Comparison of ENCODE assay signal across 8 mouse cellular contexts in genomic region chr12:91848394-91849044, GRCm38 (mm10). TPM values are rescaled to one million over a fixed set of nuclear protein-coding genes. Genes with fewer than 3 reads are reported as not detected.
A peak's percentile ranks its signal among the peaks of the same experiment; 100 is the strongest.
DNase-seq lines count a peak whose midpoint lies in the region; ATAC-seq and TF ChIP-seq lines count a peak whose summit lies in the region.

No protein-coding gene starts in this region.

- no peak for TF ChIP-seq CTCF in CH12.LX (conservative IDR thresholded peaks at IDR 0.05 in 1 of 2, IDR thresholded peaks at IDR 0.05 in 1 of 2; ENCODE audit: low read depth in 2 of 2, low read length in 2 of 2)

- H3K27ac ChIP-seq in CH12.LX (ENCODE audit: insufficient read depth, low read depth): peak overlapping the region; percentile 35
- peak overlapping the region; percentile 63 for H3K27ac ChIP-seq in limb, embryonic 14.5 days (replicated peaks; ENCODE audit: low read depth, low read length)

- TF ChIP-seq RAD21 in CH12.LX (IDR thresholded peaks at IDR 0.05; ENCODE audit: low read depth, low read length): no peak

- in situ Hi-C loops in CH12.LX (cut with MboI; ENCODE audit: low pct_ligation_motif_present, low pct_unique_long_range_greater_than_20kb, low sequenced_read_pairs): no loop called here

- H3K4me2 ChIP-seq in CH12.LX (ENCODE audit: insufficient read depth, low read depth, poor library complexity, severe bottlenecking) (peak overlapping the region; percentile 21; the same call in 1 of the 2 replicates), myocyte (ENCODE audit: low read depth) (peak overlapping the region; percentile 71)
- peak overlapping the region; percentile 95 for H3K4me2 ChIP-seq in limb, embryonic 14.5 days (replicated peaks; ENCODE audit: low read depth, low read length, severe bottlenecking)

- TF ChIP-seq EP300 in CH12.LX (IDR thresholded peaks at IDR 0.05; ENCODE audit: low read length): no peak

- dilution Hi-C loops in CH12.LX (cut with MboI; ENCODE audit: extremely low pct_ligation_motif_present, extremely low pct_unique_long_range_greater_than_20kb, low sequenced_read_pairs): no loop called here

- peak; percentile 46 for DNase-seq in cerebellum, adult 9-10 months
- no peak for DNase-seq in cerebellum, adult 11 months
- DNase-seq in CH12.LX (ENCODE audit: extremely low read depth): no peak
- no peak for DNase-seq in limb, embryonic 14.5 days (ENCODE audit: low spot score)
- no peak for DNase-seq in retina, embryonic 14.5 days (ENCODE audit: low spot score)
- no peak for DNase-seq in right cerebral cortex, postnatal 36 days (ENCODE audit: low spot score in 2 of 2)

- peak overlapping the region; percentile 64 to 89 (median 86) for H3K4me3 ChIP-seq in CH12.LX (replicated peaks in 1 of 3; ENCODE audit: low read depth in 2 of 3, low read length in 2 of 3, poor library complexity in 1 of 3)
- H3K4me3 ChIP-seq in limb, embryonic 14.5 days (replicated peaks; ENCODE audit: low read length): peak overlapping the region; percentile 85
- H3K4me3 ChIP-seq in myocyte: peak overlapping the region; percentile 51

- peak overlapping the region; percentile 63 for H3ac ChIP-seq in myocyte (ENCODE audit: control insufficient read depth, insufficient read length)

- no peak for TF ChIP-seq POLR2A in CH12.LX (IDR thresholded peaks at IDR 0.05; ENCODE audit: low read depth, low read length)
- no peak for TF ChIP-seq POLR2A in limb, embryonic 14.5 days (IDR thresholded peaks at IDR 0.05; ENCODE audit: borderline replicate concordance, extremely low read depth, insufficient read depth, insufficient read length)
- TF ChIP-seq POLR2A in myocyte (IDR thresholded peaks at IDR 0.05; ENCODE audit: insufficient read length, low read depth): no peak

- 4% methylated on average over 26 of the region's 33 CpGs for WGBS in limb, embryonic 14.5 days

- H3K36me3 ChIP-seq in CH12.LX (replicated peaks in 1 of 2; ENCODE audit: control insufficient read depth in 1 of 2, insufficient read depth in 1 of 2, low read length in 1 of 2): peaks cover 4 to 27% of the 10 kb centered on the region in 2 experiments
- peaks cover 5% of the 10 kb centered on the region; the same call in 1 of the 2 replicates for H3K36me3 ChIP-seq in limb, embryonic 14.5 days (ENCODE audit: control insufficient read depth, insufficient read depth, low read length)
- H3K36me3 ChIP-seq in myocyte (ENCODE audit: control insufficient read depth, insufficient read depth): peaks cover 1% of the 10 kb centered on the region

- H3K9me3 ChIP-seq in CH12.LX (replicated peaks; ENCODE audit: low read length): no peaks in the 10 kb centered on the region
- H3K9me3 ChIP-seq in limb, embryonic 14.5 days (ENCODE audit: control insufficient read depth, low read length): no peaks in the 10 kb centered on the region

- peak overlapping the region; percentile 97 for H3K9ac ChIP-seq in CH12.LX (ENCODE audit: insufficient read depth, low read depth)
- peak overlapping the region; percentile 88 for H3K9ac ChIP-seq in limb, embryonic 14.5 days (ENCODE audit: low read depth, low read length, severe bottlenecking)

- peaks cover 45% of the 10 kb centered on the region for H3K79me2 ChIP-seq in CH12.LX (replicated peaks; ENCODE audit: control insufficient read depth, extremely low read depth, insufficient read depth, poor library complexity, severe bottlenecking)
- H3K79me2 ChIP-seq in myocyte (ENCODE audit: control insufficient read depth, insufficient read depth): peaks cover 28% of the 10 kb centered on the region

- H3K4me1 ChIP-seq in CH12.LX (ENCODE audit: control insufficient read depth in 1 of 2, insufficient read depth in 2 of 2): peaks cover 4 to 33% of the 10 kb centered on the region in 2 experiments
- H3K4me1 ChIP-seq in limb, embryonic 14.5 days (ENCODE audit: control insufficient read depth, insufficient read depth, low read length): no peaks in the 10 kb centered on the region

- ATAC-seq in erythroid progenitor cell, adult 5-6 weeks (replicated peaks; ENCODE audit: low FRiP score, poor library complexity, severe bottlenecking): peak; percentile 16
- ATAC-seq in limb, embryonic 14.5 days (ENCODE audit: low FRiP score, low read depth): peak; percentile 56

- H3K27me3 ChIP-seq in CH12.LX (replicated peaks) (peaks cover 1% of the 10 kb centered on the region), myocyte (ENCODE audit: control insufficient read depth, insufficient read depth, insufficient read length) (no peaks in the 10 kb centered on the region)
- H3K27me3 ChIP-seq in limb, embryonic 14.5 days (ENCODE audit: control insufficient read depth, insufficient read depth, low read length): no peaks in the 10 kb centered on the region

TF ChIP-seq in CH12.LX, 34 proteins besides CTCF, POLR2A, EP300 and RAD21:
- TF ChIP-seq GABPA (IDR thresholded peaks at IDR 0.05; ENCODE audit: insufficient replicate concordance, low read depth, low read length) (no peak), NRF1 (IDR thresholded peaks at IDR 0.05; ENCODE audit: low read depth, low read length) (no peak), USF2 (conservative IDR thresholded peaks at IDR 0.05; ENCODE audit: low read depth, low read length) (no peak), MEF2A (IDR thresholded peaks at IDR 0.05; ENCODE audit: borderline replicate concordance, low read depth, low read length) (no peak), ZC3H11A (IDR thresholded peaks at IDR 0.05; ENCODE audit: low read depth, low read length) (no peak), RCOR1 (conservative IDR thresholded peaks at IDR 0.05; ENCODE audit: low read depth, low read length) (no peak), SIN3A (IDR thresholded peaks at IDR 0.05; ENCODE audit: low read length) (no peak), MXI1 (IDR thresholded peaks at IDR 0.05; ENCODE audit: low read depth, low read length) (no peak), HCFC1 (IDR thresholded peaks at IDR 0.05; ENCODE audit: low read depth, low read length) (no peak), JUND (conservative IDR thresholded peaks at IDR 0.05; ENCODE audit: low read depth, low read length) (no peak), E2F4 (IDR thresholded peaks at IDR 0.05; ENCODE audit: insufficient replicate concordance, low read depth, low read length) (no peak), TCF12 (IDR thresholded peaks at IDR 0.05; ENCODE audit: low read depth, low read length) (no peak), PAX5 (IDR thresholded peaks at IDR 0.05; ENCODE audit: low read length) (no peak), ZKSCAN1 (IDR thresholded peaks at IDR 0.05; ENCODE audit: borderline replicate concordance, low read depth, low read length) (no peak), POLR2AphosphoS2 (IDR thresholded peaks at IDR 0.05; ENCODE audit: low read depth, low read length) (no peak), BHLHE40 (IDR thresholded peaks at IDR 0.05; ENCODE audit: low read depth, low read length) (no peak), MAX (IDR thresholded peaks at IDR 0.05; ENCODE audit: low read length) (no peak), NELFE (IDR thresholded peaks at IDR 0.05; ENCODE audit: low read depth, low read length) (no peak)
TF ChIP-seq in CH12.LX: peak in this region for 0.

TF ChIP-seq in myocyte, 11 proteins besides CTCF, POLR2A, EP300 and RAD21:
- TF ChIP-seq E2F4 (IDR thresholded peaks at IDR 0.05; ENCODE audit: insufficient read depth): no peak
- TF ChIP-seq TCF3 (IDR thresholded peaks at IDR 0.05; ENCODE audit: insufficient read length, low read depth): no peak
- TF ChIP-seq MYOD1 (IDR thresholded peaks at IDR 0.05; ENCODE audit: control insufficient read depth in 1 of 3, insufficient read length in 2 of 3, low read depth in 2 of 3): no peak
- TF ChIP-seq POLR2AphosphoS2 (IDR thresholded peaks at IDR 0.05; ENCODE audit: insufficient read length, low read depth): no peak
- TF ChIP-seq REST (IDR thresholded peaks at IDR 0.05; ENCODE audit: insufficient read depth, insufficient read length): no peak
- peak in 1 of 3 experiments; percentile 40 for TF ChIP-seq MYOG (IDR thresholded peaks at IDR 0.05; ENCODE audit: control insufficient read depth in 1 of 3, insufficient read depth in 1 of 3, insufficient read length in 2 of 3, low read depth in 2 of 3)
- no peak for TF ChIP-seq TCF12 (IDR thresholded peaks at IDR 0.05; ENCODE audit: insufficient read depth, poor library complexity, severe bottlenecking)
- no peak for TF ChIP-seq USF1 (IDR thresholded peaks at IDR 0.05; ENCODE audit: low read depth)

RNA-seq across cellular contexts. Expression of gene Sel1l, which starts 0.4 kb away (rescaled TPM):
- total RNA-seq in CH12.LX (2012; rRNA removed) (126 and 155 TPM in 2 replicates), CH12.LX (2014; rRNA removed) (46.6 and 49.0 TPM in 2 replicates)
- polyA plus RNA-seq in CH12.LX (2012; ENCODE audit: insufficient read length, low read depth) (84.7 and 90.7 TPM in 2 replicates), myocyte (2012; fragmentation: generic; extraction: Trizol) (54.2 TPM)
- total RNA-seq in erythroid progenitor cell, adult 5-6 weeks (2015; ENCODE audit: low replicate concordance): 14.7 and 41.4 TPM in 2 replicates
- 35.0 and 41.4 TPM in 2 replicates for total RNA-seq in erythroid progenitor cell, adult 5-6 weeks (2017; ENCODE audit: low replicate concordance)
- polyA plus RNA-seq in limb, embryonic 14.5 days (2012; rRNA removed): 50.6 and 58.3 TPM in 2 replicates
- polyA plus RNA-seq in limb, embryonic 14.5 days (2014; fragmentation: Nextera tagmentation; extraction: Ambion mirVana): 81.0 and 97.1 TPM in 2 replicates

Comparison
In these comparisons a context has a peak if more than half of its experiments do, and no peak if none do; other contexts are left out.
1. H3K4me2 ChIP-seq: peak in every context shown above with its lines; median percentile 95 in limb, embryonic 14.5 days; 71 in myocyte; 21 in CH12.LX.